Mouse (Mus musculus) forebrain, embryonic 14.5 days (tissue): ENCODE results near the gene Mgat4e. TPM values are rescaled to one million over a fixed set of nuclear protein-coding genes. Genes with fewer than 3 reads are reported as not detected.

ENCODE experiments used
- ATAC-seq: fragments of 200-750 bp; cut with Nextera tagmentation; 2 replicates; pipeline ENCODE4 v1.8.0; 2017; ENCODE audit warnings: mild to moderate bottlenecking, moderate library complexity
- DNase-seq: peaks from one replicate; pipeline ENCODE4 v3.0.0-alpha.2; 2015; ENCODE audit warnings: low spot score
- H3K27ac ChIP-seq: fragments of 300-500 bp; sonication (generic); 2 replicates; pipeline ENCODE4 v1.5.1; 2014; ENCODE audit warnings: low read depth, mild to moderate bottlenecking, control low read depth, low read length, moderate library complexity
- H3K27me3 ChIP-seq: fragments of 300-500 bp; sonication (generic); replicated peaks from 2 replicates; pipeline ENCODE4 v1.6.1; 2014; ENCODE audit warnings: low read length, control low read depth, mixed read lengths; ENCODE audit not compliant: control insufficient read depth, insufficient read depth
- H3K36me3 ChIP-seq: fragments of 300-500 bp; sonication (generic); 2 replicates; pipeline ENCODE4 v1.6.1; 2014; ENCODE audit warnings: low read length, control low read depth; ENCODE audit not compliant: control insufficient read depth, insufficient read depth
- H3K4me1 ChIP-seq: fragments of 300-500 bp; sonication (generic); 2 replicates; pipeline ENCODE4 v1.6.1; 2014; ENCODE audit warnings: antibody characterized with exemption, low read length, control low read depth; ENCODE audit not compliant: control insufficient read depth, insufficient read depth
- H3K4me2 ChIP-seq: fragments of 300-500 bp; sonication (generic); 2 replicates; pipeline ENCODE4 v1.6.1; 2014; ENCODE audit warnings: mild to moderate bottlenecking, control low read depth, low read length
- H3K4me3 ChIP-seq: fragments of 300-500 bp; sonication (generic); 2 replicates; pipeline ENCODE4 v1.5.1; 2014; ENCODE audit warnings: low read depth, low read length, control low read depth
- H3K9ac ChIP-seq: fragments of 300-500 bp; sonication (generic); 2 replicates; pipeline ENCODE4 v1.6.1; 2014; ENCODE audit warnings: mild to moderate bottlenecking, low read length, control low read depth, moderate library complexity
- H3K9me3 ChIP-seq: fragments of 300-500 bp; sonication (generic); replicated peaks from 2 replicates; pipeline ENCODE4 v1.6.1; 2016; ENCODE audit warnings: low read length, control low read depth, mixed read lengths; ENCODE audit not compliant: control insufficient read depth
- WGBS: fragments of 180-500 bp; shearing (Covaris S2); extraction: QIAGEN DNeasy Blood & Tissue Kit; methylation state at CpG from one replicate; pipeline ENCODE4 v1.1.7; 2014; 5-methylcytosine and 5-hydroxymethylcytosine counted together
- polyA plus RNA-seq: library from polyadenylated mRNA; unstranded; fragments of >200 nt; fragmentation: Nextera tagmentation; extraction: Ambion mirVana; gene quantifications from 2 replicates; pipeline ENCODE4 v1.2.1, GENCODE M21; 2014

The Mgat4e gene
- polyA plus RNA-seq, 1 experiment from 2014 or later, result not detected

- Histone ChIP-seq H3K27ac (peak within 1 kb of the TSS; percentile 86), H3K4me2 (peak within 1 kb of the TSS; percentile 72), H3K36me3 (peaks cover 8% of the 10 kb centered on the region), H3K27me3 (no peaks in the 10 kb centered on the region), H3K9ac (peak within 1 kb of the TSS; percentile 72), H3K9me3 (no peaks in the 10 kb centered on the region), H3K4me3 (peak within 1 kb of the TSS; percentile 62), H3K4me1 (peaks cover 11% of the 10 kb centered on the region; the same call in 1 of the 2 replicates)
- DNase-seq (peak; percentile 99), ATAC-seq (peak; percentile 100)
- WGBS, result under 1% methylated on average over 58 of the region's 58 CpGs
Observed at GRCm38 (mm10) chr1:134494428-134495215, 54.9 kb downstream of the Mgat4e start, which contains the start of gene Rabif. Gene Rabif, plus strand, starts transcription at chr1:134494648.

DNA sequence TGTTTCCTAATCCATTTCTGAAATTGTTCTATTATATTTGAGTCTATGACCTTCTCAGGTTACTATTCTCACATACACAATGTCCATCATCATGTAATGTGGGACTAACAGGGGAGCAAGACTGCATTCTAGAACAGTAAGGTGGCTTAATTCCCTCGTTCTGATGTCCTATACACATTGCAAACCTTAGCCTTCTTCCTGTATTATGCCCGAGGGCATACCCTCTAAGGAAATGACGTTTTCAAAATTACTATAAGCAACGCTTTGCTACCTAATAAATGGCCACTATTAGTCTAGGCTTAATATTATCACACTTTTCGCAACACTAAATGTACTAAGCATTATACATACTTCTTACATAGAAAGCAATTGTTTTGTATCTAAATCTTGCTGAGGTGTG lies 55.5 kb downstream of the Mgat4e start:
- no peak for DNase-seq
- Histone ChIP-seq H3K27me3 (no peaks in the 10 kb centered on the region), H3K4me3 (peak overlapping the region; percentile 62), H3K4me2 (peak overlapping the region; percentile 72), H3K27ac (peak overlapping the region; percentile 86; the same call in 1 of the 2 replicates), H3K9me3 (no peaks in the 10 kb centered on the region), H3K36me3 (peaks cover 14% of the 10 kb centered on the region), H3K9ac (peak overlapping the region; percentile 72), H3K4me1 (peaks cover 11% of the 10 kb centered on the region; the same call in 1 of the 2 replicates)
- WGBS, result 27% methylated on average over 5 of the region's 5 CpGs
- ATAC-seq, result no peak; the same call in 1 of the 2 replicates

DNA sequence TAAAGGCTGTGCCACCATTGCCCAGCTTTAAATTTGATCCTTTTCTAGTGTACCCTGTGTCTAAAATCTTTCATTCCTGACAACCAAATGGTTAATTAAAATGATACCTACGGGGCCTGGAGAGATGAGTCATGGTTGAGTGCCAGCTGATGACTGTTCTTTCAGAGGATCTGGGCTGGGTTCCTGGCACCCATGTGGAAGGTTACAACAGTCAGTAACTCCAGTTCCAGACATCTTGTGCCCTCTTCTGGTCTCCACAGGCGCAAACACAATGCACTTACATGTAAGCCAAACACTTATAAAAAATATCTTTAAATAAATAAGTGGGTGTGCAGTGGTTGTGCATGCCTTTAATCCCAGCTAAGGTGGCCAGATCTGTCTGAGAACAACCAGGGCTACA lies 56.0 kb downstream of the Mgat4e start:
- Histone ChIP-seq H3K9me3 (no peaks in the 10 kb centered on the region), H3K27me3 (no peaks in the 10 kb centered on the region), H3K4me2 (peak overlapping the region; percentile 72; the same call in 1 of the 2 replicates), H3K4me3 (no peak overlapping the region), H3K9ac (no peak overlapping the region), H3K4me1 (peaks cover 11% of the 10 kb centered on the region; the same call in 1 of the 2 replicates), H3K27ac (no peak overlapping the region), H3K36me3 (peaks cover 19% of the 10 kb centered on the region)
- ATAC-seq (no peak), DNase-seq (no peak)
- WGBS, result 81% methylated on average over 2 of the region's 2 CpGs

DNA sequence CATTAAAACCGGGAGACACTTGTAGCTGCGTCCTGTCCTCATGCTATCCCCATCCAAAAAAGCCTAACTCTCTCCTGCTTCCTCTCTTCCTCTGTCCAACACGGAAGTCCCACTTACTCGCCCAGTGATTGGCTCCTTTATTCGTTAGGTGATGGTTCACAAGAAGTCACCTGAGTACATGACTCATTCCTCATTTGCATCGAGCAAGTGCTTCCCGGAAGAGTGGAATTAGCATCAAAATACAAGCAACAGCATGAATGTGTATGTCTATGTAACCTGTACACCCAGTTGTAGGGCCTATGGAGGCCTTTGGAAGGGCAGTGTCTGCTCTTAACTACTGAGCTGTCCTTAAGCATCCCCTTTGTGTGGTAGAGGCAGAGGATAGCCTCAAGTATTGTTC lies 57.2 kb downstream of the Mgat4e start:
- no peak overlapping the region for H3K4me2 ChIP-seq
- peaks cover 30% of the 10 kb centered on the region for H3K36me3 ChIP-seq
- ATAC-seq, result no peak
- peaks cover 11% of the 10 kb centered on the region; the same call in 1 of the 2 replicates for H3K4me1 ChIP-seq
- H3K9me3 ChIP-seq, result no peaks in the 10 kb centered on the region
- no peak overlapping the region for H3K9ac ChIP-seq
- H3K27ac ChIP-seq, result no peak overlapping the region
- no peaks in the 10 kb centered on the region for H3K27me3 ChIP-seq
- no peak for DNase-seq
- no peak overlapping the region for H3K4me3 ChIP-seq
- WGBS, result 74% methylated on average over 7 of the region's 7 CpGs

Other genes with a start within 250 kb of the Mgat4e start
- 5.0 and 7.8 TPM in 2 replicates for gene Ppfia4, start 216.8 kb downstream of the Mgat4e start, polyA plus RNA-seq
- 150 and 151 TPM in 2 replicates for gene Tmem183a, start 187.7 kb downstream of the Mgat4e start, polyA plus RNA-seq
- gene 4933406M09Rik, start 163.7 kb downstream of the Mgat4e start, polyA plus RNA-seq, result not detected in 2 replicates
- gene Cyb5r1, start 144.1 kb downstream of the Mgat4e start, polyA plus RNA-seq, result 9.8 and 12.3 TPM in 2 replicates
- 61.4 and 68.5 TPM in 2 replicates for gene Adipor1, start 134.3 kb downstream of the Mgat4e start, polyA plus RNA-seq
- 24.8 and 27.3 TPM in 2 replicates for gene Klhl12, start 94.2 kb downstream of the Mgat4e start, polyA plus RNA-seq
- gene Rabif, start 55.0 kb downstream of the Mgat4e start, polyA plus RNA-seq, result 59.4 and 66.3 TPM in 2 replicates
- gene Kdm5b, start 10.5 kb upstream of the Mgat4e start, polyA plus RNA-seq, result 75.3 and 88.4 TPM in 2 replicates
- gene Syt2, start 97.0 kb upstream of the Mgat4e start, polyA plus RNA-seq, result 0.94 and 1.2 TPM in 2 replicates